Mouse (Mus musculus) embryonic fibroblast, embryonic 13.5 days (primary cell): ENCODE results near the gene Dock4.

Source experiments
- CTCF ChIP-seq: IDR thresholded peaks from 2 replicates; pipeline ENCODE4 v1.5.1; 2011; ENCODE audit warnings: mild to moderate bottlenecking, control low read depth, low read length, moderate library complexity, borderline replicate concordance; ENCODE audit not compliant: insufficient read depth
- POLR2A ChIP-seq: IDR thresholded peaks from 2 replicates; pipeline ENCODE4 v1.6.1; 2011; ENCODE audit warnings: low read depth, mild to moderate bottlenecking, control low read depth, low read length, moderate library complexity

DNA sequence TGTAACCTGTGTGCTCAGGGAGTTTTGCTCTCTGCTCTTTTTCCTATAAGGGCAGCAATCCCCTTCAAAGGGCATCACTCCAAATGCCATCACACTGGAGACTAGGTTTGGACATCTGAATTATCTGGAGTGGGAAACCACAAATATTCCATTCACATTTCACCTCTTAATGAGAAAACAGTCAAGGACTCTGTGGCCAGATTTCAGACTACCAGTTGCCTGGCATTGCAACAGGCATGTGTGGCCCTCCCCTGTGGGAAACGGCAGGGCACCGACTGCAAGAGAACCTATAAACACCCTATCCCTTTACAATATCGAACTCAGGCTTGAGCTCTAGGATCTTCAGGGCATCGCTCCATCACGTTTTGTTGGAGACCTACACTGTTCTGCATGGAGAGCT lies 448.9 kb downstream of the Dock4 start:
- no peak for TF ChIP-seq POLR2A
- TF ChIP-seq CTCF, result no peak
